Mouse (Mus musculus): ENCODE data around the gene Il12rb2.
A peak's percentile ranks its signal among the peaks of the same experiment; 100 is the strongest.

Il12rb2 gene

DNA sequence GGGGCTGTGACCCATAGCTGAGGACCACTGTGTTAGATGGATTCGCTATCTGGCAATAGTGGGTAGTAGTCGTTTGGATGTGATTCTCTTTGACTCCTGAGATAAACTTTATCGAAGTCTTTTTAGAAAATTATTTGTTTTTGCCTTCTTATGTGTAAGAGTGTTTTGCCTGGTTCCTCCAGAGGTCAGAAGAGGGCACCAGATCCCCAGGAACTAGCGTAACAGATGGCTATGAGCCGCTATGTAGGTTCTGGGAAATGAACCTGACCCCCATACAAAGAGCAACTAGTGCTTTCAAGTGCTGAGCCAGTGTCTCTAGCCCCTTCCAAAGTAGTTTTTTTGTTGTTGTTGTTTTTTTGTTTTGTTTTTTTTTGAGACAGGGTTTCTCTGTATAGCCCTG, 79.9 kb downstream of the Il12rb2 start:
- DNase-seq (ENCODE audit: low read depth, low spot score): no peak

DNA sequence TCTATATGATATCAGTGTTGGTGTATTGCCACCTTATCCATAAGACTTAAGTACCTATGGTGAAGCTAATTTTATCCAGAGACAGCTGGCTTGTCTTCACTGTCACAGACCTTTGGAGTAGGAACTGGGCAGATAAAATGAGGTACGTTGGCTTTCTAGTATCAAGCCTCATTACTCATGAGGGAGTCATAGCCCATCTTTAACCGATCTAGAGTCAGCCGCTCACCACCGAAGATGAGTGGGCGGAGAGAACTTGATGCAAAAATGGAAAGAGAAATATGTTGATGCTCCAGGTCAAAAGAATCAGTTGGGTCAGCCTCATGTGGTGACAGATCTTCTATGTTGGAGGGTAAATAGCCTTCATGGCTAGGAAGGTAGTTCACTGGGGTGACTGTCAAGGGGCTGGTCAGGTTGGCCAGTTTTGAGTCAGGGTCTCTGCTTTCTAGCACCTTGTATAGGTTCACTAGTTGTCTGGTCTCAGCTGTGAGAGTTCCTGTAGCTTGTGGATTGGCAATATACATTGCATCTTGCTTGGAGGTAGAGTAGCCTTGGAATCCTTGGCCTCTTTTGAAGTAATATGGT, 83.9 kb downstream of the Il12rb2 start:
- no peak for DNase-seq (ENCODE audit: low read depth, low spot score)

DNA sequence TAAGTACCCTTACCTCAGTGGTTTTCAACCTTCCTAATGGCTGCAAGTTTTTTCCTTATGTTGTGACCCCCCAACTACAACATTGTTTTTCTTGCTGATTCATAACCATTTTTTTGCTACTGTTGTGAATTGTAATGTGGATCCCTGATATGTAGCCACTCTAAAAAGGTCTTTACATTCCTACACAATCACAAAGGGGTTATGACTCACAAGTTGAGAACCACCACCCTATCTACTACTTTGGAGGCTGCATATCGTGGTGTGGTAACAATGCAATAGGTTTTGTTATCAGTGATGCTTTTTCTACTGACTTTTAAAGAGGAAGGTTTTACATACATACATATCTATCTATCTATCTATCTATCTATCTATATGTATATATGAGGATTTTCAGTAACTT, 93.1 kb downstream of the Il12rb2 start:
- DNase-seq (ENCODE audit: low read depth, low spot score): no peak

DNA sequence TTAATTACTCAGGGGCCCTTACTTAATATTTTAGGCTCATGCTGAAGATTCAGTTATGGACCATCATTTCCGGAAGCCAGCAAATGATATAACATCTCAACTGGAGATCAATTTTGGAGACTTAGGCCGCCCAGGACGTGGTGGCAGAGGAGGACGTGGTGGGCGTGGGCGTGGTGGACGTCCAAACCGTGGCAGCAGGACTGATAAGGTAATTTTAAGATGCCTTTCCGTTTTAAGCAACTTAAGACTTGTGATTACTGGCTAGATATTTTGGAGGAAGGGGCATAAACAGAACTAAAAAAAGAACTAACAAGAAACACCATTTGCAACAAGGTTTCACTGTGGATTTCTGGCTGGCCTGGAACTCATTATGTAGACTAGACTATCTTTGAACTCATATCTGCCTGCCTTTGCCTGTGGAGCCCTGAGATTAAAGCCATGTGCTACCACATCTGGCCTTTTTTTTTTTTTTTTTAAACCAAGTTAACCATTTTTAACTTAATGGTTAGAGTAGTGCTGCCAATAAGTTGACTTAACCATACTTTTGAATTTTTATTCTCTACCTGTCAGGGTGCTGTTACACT, 94.3 kb downstream of the Il12rb2 start:
- no peak for DNase-seq (ENCODE audit: low read depth, low spot score)

DNA sequence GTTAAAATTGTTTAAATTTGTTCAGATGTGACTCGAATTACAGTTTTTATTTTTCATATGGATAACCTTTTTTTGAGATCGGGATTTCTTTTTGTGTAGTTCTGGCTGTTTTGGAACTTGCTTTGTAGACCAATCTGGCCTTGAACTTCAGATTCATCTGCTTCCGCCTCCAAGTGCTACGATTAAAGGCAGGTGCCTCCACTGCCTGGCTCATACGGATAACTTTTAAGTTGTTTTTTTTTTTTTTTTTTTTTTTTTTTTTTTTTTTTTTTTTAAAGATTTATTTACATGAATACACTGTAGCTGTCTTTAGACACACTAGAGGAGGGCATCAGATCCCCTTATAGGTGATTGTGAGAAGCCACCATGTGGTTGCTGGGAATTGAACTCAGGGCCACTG, 98.0 kb downstream of the Il12rb2 start:
- no peak for DNase-seq (ENCODE audit: low read depth, low spot score)

DNA sequence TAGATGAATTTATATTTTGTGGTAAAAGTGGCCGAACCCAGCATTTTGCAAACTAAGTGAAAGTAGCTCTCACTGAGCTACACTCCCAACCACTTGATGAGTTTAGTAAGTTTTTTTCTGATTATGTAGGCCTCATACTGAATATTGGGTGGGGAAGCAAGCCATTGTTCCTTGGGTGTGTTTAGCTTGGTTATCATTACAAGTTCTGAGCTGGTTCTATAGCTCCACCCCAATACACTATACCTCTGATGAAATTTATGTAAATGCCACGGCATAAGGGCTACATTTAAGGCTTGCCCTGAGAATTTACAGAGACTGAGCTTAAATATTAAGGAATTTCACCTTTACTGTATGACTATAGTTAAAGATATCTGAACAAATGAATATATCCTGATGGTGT, 106.5 kb downstream of the Il12rb2 start:
- DNase-seq (ENCODE audit: low read depth, low spot score): no peak

DNA sequence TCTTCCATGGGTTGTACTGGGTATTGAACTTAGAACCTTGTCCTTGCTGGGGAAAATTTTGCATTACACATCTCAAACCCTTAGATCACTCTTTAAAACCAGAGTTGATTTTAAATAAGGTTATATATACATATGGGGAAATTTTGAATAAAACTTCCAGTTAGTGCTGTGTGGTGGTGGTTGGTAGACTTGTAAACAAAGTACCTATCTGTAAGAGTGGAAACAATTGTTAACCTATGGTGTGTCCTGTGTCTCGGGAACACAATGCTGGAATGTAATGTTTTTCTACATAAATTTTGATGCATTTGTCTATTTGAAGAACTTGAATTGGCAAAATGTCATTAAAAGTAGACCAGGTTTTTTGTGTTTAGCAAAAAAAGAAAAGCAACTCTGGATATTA, 107.0 kb downstream of the Il12rb2 start:
- no peak for DNase-seq (ENCODE audit: low read depth, low spot score)

DNA sequence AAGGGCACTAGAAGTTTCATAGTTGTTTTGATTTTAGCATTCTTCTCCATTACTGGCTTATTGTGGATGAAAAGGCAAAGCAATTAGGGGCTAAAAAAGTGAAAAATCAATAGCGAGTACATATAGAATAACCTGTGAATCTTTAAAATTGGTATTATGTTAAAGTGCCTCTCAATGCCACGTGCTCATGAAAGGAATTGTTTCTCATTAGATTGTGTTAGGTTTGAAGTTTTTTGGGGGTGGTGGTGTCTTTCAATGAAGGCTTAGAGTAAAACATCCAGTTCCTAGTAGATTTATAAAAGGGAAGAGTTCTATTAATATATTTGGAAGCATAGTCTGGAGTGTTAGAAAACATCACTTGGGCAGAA, 107.8 kb downstream of the Il12rb2 start:
- DNase-seq (ENCODE audit: low read depth, low spot score): no peak

DNA sequence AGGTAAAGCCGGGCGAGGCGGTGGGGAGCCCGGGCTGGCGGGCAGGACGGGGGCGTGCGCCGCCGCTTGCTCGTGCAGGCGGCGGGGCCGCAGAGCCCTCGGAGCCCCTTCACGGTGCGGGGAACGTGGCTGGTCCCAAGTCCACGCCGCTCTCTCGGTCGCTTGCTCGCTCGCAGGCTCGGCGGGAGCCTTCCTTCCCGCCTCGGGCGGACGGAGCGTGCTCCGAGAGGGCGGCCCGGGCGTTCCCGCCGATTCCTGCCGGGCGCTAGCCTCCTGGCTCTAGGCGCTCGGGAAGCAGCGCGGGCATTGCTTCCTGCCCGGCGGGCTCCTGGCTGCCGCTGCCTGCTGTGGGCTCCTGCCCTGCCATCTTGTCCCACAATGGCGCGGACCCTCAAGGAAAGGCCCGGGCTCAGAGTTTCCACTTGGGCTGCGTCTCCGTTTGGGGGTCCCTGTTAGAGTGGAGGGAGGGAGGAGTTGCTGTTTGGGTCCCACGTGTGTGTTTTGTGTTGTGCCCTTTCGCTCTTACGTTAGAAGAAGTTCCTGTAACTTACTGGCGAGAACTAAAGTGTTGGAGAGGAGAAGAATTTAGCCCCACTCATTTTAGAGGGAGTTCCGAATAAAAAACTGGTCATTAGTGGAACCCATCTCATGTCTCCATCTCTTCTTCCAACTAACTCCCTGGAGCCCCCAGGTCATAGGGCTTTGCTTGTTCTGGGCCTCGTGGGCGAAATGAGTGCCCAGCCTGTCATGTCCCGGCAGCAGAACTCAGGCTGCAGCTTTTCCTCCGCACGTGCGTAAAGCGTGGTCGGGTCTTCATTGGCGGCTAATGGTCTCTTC, 108.4 kb downstream of the Il12rb2 start:
- peak; percentile 19 for DNase-seq (ENCODE audit: low read depth, low spot score)

DNA sequence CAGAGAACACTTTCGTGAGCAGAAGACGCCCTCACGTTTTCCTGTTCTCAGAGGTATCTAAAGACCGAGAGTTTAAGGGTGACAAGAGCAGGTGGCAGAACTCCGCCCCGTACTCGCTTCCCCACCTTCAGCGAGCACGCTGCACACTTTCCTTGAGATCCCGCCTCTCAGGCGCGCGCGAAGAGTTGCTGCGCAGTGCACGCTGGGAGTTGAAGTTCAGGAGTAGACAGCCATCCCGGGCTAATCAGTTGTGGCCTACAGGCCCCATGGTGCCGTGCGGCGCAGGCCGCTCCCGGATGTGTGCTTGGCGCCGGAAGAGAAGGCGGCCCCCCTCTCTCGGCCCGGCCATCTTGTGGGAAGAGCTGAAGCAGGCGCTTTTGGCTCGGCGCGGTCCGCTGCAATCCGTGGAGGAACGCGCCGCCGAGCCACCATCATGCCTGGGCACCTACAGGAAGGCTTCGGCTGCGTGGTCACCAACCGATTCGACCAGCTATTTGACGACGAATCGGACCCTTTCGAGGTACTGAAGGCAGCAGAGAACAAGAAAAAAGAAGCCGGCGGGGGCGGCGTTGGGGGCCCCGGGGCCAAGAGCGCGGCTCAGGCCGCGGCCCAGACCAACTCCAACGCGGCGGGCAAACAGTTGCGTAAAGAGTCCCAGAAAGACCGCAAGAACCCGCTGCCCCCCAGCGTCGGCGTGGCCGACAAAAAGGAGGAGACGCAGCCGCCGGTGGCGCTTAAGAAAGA, 109.2 kb downstream of the Il12rb2 start:
- DNase-seq (ENCODE audit: low read depth, low spot score): peak; percentile 93

DNA sequence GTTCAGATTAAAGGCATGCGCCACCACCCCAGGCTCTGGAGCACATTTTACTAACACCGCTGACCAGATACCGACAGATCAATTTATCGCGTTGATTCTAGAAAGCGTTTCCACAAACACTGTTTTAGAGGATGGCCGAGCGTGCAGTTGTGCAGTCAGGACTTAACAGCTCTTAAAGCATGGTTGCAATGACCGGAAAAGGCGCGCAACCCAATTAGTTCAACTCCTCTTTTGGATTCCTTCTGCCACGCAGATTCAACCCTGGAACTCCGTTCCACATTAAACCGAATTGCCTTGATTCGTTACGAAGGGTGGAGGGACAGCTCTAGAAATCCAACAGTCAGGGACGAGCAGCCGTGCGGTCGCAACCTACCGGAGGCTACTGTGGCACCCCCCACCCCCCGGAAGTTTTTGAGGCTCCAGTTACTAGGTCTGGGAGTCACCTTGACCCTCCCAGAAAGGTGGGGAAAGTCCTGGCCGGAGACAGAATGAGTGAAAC, 109.8 kb downstream of the Il12rb2 start:
- DNase-seq (ENCODE audit: low read depth, low spot score): peak; percentile 34

DNA sequence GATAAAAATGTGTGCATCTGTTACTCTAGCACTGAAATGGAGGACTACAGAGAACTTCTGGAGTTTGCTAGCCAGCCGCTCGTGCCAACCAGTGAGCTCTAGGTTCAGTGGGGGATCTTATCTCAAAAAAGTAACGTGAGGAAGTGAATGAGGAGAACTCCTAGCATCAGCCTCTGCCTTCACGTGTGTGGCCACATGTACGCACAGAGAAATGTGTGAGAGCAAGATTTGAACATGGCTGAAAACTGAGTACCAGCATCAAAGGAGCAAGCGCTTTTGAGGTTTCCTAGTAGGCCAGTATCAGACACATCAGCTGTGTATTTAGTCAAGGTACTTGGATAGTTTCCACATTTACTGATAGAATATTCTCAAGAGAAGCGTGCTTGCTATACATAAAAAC, 111.1 kb downstream of the Il12rb2 start:
- DNase-seq (ENCODE audit: low read depth, low spot score): no peak

DNA sequence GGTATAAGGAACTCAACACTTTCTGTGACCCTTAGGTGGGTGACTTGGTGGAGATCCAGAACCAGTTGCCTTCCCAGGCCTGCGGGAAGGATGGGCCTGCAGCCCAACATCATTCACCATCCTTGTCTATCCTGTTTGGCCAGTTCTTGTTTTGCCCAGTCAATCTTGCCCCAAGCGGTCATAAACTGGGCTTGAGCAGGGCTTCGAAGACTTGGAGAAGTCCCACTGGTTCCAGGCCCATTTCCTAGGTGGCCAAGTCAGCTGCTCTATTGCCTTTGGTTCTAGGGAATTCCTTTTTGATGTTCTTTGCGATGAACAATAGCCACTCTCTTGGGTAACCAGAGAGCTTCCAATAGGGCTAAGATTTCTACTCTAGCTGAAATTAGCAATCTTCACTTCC, 124.9 kb downstream of the Il12rb2 start:
- no peak for DNase-seq (ENCODE audit: low read depth, low spot score)

DNA sequence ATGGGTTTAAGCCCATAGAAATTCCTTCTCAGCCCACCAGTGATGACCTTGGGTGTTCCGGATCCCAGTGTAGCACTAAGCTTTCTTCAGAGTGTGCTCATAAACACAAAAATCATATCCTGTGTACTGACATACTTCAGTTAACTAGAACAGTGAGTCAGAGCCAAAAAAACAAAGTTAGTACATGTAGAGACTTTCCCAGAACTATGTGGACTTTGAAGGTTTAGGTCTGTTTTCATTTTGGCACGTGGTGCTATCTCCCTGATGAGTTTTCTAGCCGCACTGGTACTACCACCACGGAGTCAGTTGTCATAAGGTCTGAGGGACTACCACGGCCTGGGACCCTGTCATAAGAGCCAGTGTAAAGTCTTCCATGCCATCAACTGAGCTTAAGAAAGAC, 131.5 kb downstream of the Il12rb2 start:
- no peak for DNase-seq (ENCODE audit: low read depth, low spot score)

DNA sequence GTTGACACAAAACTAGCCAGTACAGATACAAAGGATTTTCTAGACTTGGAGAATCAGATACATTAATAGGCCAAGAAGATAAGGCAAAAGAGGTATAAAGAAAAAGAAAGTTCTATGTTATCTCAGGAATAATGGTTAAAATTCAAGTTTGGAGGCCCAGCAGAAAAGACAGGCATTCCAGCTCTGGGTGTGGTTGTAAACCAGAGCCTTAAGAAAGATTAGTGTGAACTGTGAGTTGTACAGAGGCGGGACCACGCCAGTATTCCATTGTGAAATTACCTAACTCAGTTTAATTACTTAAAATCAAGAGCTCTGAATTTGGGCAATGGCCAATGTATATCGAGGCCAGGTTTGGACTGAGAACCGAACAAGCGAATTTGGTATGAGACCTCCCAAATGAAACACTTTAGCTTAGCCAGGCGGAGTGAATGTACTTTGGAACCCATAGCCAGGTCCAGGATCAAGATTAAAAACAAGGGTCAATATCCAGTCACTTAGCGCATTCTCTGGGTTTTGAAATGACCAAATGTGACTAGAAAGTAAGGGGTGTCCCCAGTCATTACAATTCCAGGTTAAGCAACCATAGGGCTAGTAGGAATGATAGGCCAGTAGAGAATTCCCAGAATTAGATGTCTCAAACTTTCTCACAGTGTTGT, 132.1 kb downstream of the Il12rb2 start:
- DNase-seq (ENCODE audit: low read depth, low spot score): no peak
